Mouse (Mus musculus): ENCODE data around the gene Dbp. TPM values are rescaled to one million over a fixed set of nuclear protein-coding genes. Genes with fewer than 3 reads are reported as not detected.

Gene Dbp
- polyA plus RNA-seq, 1 experiment = 8.4 TPM

DNA sequence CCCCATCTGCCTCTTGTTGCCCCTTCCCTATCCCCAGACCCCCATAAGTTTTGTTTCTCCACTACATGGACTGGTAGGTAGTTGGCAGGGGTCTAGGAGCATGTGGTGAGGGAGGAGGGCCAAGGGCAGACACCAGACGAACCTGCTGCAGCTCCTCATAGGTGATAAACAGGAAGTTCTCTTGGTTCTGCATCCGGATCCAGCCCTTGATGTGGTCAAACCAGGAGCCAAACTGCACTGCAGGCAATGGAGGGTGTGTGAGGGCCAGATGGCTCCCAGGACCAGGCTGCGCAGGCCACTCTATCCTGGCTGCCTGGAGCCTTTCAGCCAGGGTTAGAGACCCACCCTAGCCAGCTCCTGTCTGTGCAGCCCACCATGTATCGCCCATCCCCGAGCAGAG is 28.6 kb downstream of the Dbp start:
- TF ChIP-seq POLR2A (IDR thresholded peaks at IDR 0.05; ENCODE audit: borderline replicate concordance, extremely low read depth, insufficient read depth, insufficient read length, poor library complexity, severe bottlenecking) = no peak
- no peak for TF ChIP-seq CTCF (IDR thresholded peaks at IDR 0.05; ENCODE audit: borderline replicate concordance, extremely low read depth, insufficient read depth, insufficient read length)
- no peak for DNase-seq (ENCODE audit: low read depth)

DNA sequence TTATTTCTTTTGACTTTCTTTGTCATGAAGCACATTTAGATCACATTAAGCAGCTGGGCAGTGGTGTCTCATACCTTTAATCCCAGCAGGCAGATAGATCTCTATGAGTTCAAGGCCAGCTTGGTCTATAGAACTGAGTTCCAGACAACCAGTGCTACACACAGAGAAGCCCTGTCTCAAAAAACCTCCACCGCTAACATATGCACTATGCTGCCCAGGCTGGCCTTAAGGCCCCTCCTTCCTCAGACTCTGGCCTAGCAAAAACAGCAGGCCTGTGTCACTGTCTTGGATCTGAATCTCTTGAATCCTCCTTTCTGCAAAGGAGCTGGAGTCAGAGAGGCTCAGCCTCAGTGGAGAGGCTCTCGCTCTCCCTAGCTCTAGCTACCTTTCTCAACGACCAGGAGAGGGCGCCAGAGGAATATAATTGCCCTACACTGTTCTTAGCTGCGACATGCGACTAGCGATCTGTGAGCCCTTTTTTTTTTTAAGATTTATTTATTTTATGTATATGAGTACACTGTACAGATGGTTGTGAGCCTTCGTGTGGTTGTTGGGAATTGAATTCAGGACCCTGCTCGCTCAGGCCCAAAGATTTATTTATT is 34.4 kb downstream of the Dbp start:
- peak; percentile 93 for DNase-seq (ENCODE audit: low read depth)
- TF ChIP-seq CTCF (IDR thresholded peaks at IDR 0.05; ENCODE audit: borderline replicate concordance, extremely low read depth, insufficient read depth, insufficient read length) (peak; percentile 84), POLR2A (IDR thresholded peaks at IDR 0.05; ENCODE audit: borderline replicate concordance, extremely low read depth, insufficient read depth, insufficient read length, poor library complexity, severe bottlenecking) (no peak)

DNA sequence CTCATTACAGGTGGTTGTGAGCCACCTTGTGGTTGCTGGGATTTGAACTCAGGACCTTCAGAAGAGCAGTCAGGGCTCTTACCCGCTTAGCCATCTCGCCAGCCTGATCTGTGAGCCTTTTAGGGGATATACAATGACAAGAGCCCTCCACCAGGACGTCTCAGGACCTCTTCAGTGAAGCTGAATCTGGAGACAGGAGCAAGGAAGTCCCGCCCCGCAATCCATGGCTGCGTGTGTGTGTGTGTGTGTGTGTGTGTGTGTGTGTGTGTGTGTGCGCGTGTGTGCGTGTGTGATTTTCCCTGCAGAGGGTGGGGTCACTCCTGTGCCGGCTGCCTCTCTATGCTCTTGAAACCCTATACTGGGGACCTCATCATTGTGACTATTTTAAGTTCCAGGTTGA is 34.9 kb downstream of the Dbp start:
- no peak for DNase-seq (ENCODE audit: low read depth)
- TF ChIP-seq POLR2A (IDR thresholded peaks at IDR 0.05; ENCODE audit: borderline replicate concordance, extremely low read depth, insufficient read depth, insufficient read length, poor library complexity, severe bottlenecking) (no peak), CTCF (IDR thresholded peaks at IDR 0.05; ENCODE audit: borderline replicate concordance, extremely low read depth, insufficient read depth, insufficient read length) (no peak)

DNA sequence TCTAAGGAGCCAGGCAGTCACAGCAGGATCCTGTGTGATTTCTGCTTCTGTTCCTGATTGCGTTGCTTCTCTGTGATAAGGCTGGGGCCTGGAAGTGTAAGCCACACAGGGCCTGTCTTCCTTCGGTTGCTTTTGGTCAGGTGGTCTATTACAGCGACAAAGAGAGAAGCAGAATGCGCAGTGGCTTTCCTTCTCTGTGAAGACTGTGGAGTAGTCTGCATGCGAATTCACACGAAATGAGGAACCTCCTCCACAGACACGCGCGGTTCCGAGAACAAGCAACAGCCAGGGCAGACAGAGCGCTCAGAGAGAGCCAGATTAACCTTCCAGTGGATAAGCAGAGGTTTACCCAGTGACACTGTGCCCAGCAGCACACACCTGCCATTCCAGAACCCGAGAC is 36.4 kb downstream of the Dbp start:
- no peak for DNase-seq (ENCODE audit: low read depth)

DNA sequence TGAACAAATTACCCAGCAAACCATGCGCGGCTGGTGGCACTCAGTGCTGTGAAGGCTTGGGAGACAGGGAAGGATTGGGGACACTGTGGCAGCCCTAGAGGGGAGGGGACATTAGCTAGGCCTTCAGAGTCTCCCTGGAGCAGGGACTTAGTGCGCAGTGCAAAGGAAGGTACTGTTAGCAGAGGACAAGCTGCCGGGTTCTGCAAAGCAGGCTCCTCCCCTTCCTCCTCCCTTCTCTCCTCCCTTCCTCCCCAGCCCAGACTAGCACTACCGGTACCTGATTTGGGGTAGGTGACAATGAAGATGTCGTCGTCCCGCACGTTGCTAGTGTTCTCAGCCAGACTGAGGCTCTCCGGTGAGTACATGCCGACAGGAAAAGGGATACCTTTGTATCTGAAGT is 36.9 kb downstream of the Dbp start:
- TF ChIP-seq CTCF (IDR thresholded peaks at IDR 0.05; ENCODE audit: borderline replicate concordance, extremely low read depth, insufficient read depth, insufficient read length) (no peak), POLR2A (IDR thresholded peaks at IDR 0.05; ENCODE audit: borderline replicate concordance, extremely low read depth, insufficient read depth, insufficient read length, poor library complexity, severe bottlenecking) (no peak)
- DNase-seq (ENCODE audit: low read depth) = no peak

More for the DNA sequence above, 36.4 kb downstream of the Dbp start:
- TF ChIP-seq CTCF (IDR thresholded peaks at IDR 0.05; ENCODE audit: borderline replicate concordance, extremely low read depth, insufficient read depth, insufficient read length) (no peak), POLR2A (IDR thresholded peaks at IDR 0.05; ENCODE audit: borderline replicate concordance, extremely low read depth, insufficient read depth, insufficient read length, poor library complexity, severe bottlenecking) (no peak)

GRCm38 (mm10) chr7:45742338-45742737 is 37.5 kb downstream of the Dbp start:
- peak; percentile 14 for DNase-seq (ENCODE audit: low read depth)
- TF ChIP-seq POLR2A (IDR thresholded peaks at IDR 0.05; ENCODE audit: borderline replicate concordance, extremely low read depth, insufficient read depth, insufficient read length, poor library complexity, severe bottlenecking) (no peak), CTCF (IDR thresholded peaks at IDR 0.05; ENCODE audit: borderline replicate concordance, extremely low read depth, insufficient read depth, insufficient read length) (no peak; the same call in 1 of the 2 replicates)

DNA sequence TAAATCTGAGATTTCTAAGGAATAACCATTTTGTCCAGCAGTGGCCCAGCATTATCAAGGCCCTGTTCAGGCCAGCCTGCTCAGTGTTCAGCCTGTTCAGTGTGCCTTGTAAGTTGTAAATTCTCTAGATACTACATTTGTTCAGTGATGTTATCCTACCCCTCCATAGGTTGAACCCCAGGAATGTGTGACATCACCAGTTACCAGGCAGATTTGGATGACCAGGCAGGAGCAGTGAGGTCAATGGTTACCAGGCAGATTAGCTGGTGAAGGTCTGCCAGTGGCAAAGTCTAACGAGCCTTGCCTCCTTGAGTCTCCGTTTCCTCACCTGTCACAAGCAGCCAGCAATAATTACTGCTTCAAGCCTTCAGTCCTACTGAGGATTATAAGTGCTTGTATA is 39.5 kb downstream of the Dbp start:
- TF ChIP-seq CTCF (IDR thresholded peaks at IDR 0.05; ENCODE audit: borderline replicate concordance, extremely low read depth, insufficient read depth, insufficient read length) (no peak), POLR2A (IDR thresholded peaks at IDR 0.05; ENCODE audit: borderline replicate concordance, extremely low read depth, insufficient read depth, insufficient read length, poor library complexity, severe bottlenecking) (no peak)
- peak; percentile 25 for DNase-seq (ENCODE audit: low read depth)

GRCm38 (mm10) chr7:45746518-45746917 is 41.6 kb downstream of the Dbp start:
- no peak for TF ChIP-seq POLR2A (IDR thresholded peaks at IDR 0.05; ENCODE audit: borderline replicate concordance, extremely low read depth, insufficient read depth, insufficient read length, poor library complexity, severe bottlenecking)
- peak; percentile 54; the same call in 1 of the 2 replicates for TF ChIP-seq CTCF (IDR thresholded peaks at IDR 0.05; ENCODE audit: borderline replicate concordance, extremely low read depth, insufficient read depth, insufficient read length)
- no peak for DNase-seq (ENCODE audit: low read depth)

DNA sequence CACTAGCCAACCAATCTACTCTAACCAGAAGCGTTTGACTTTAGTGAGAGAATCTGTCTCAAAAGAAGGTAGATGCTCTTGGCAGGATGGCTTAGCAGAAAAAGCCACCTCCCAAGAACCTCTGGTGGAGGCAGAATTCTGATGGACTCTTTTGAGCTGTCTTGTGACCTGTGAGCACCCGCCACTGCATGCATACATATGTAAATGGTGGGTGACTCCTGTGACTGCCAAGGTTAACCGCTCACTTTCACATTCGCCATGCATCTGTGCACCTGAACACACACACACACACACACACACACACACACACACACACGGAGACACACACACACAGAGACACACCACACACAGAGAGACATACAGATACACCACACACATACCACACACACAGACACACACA is 42.6 kb downstream of the Dbp start:
- TF ChIP-seq POLR2A (IDR thresholded peaks at IDR 0.05; ENCODE audit: borderline replicate concordance, extremely low read depth, insufficient read depth, insufficient read length, poor library complexity, severe bottlenecking) (no peak), CTCF (IDR thresholded peaks at IDR 0.05; ENCODE audit: borderline replicate concordance, extremely low read depth, insufficient read depth, insufficient read length) (no peak)
- no peak for DNase-seq (ENCODE audit: low read depth)

- TF ChIP-seq CTCF (IDR thresholded peaks at IDR 0.05; ENCODE audit: borderline replicate concordance, extremely low read depth, insufficient read depth, insufficient read length) (no peak), POLR2A (IDR thresholded peaks at IDR 0.05; ENCODE audit: borderline replicate concordance, extremely low read depth, insufficient read depth, insufficient read length, poor library complexity, severe bottlenecking) (no peak)
- DNase-seq (ENCODE audit: low read depth) = no peak
Measured at GRCm38 (mm10) chr7:45748110-45748509, 43.2 kb downstream of the Dbp start.

DNA sequence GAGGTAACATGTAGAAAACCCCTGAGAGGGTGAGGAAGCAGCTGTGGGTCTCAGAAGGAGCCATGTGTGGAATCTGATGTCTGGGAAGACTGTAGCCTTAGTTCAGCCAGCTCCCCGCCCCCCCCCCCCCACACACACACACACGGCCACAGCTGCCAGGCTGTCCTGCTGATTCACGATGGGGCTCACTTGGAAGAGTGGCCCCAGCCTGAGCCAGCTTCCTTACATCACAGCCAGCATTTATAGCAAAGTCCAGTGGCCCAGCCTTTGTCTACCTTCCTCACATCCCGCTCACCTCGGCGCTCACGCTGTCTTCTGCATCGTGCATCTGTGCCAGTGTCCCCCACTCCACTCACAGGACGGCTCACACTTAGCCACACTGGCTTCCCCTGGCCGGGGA is 44.5 kb downstream of the Dbp start:
- DNase-seq (ENCODE audit: low read depth) = peak; percentile 16
- TF ChIP-seq CTCF (IDR thresholded peaks at IDR 0.05; ENCODE audit: borderline replicate concordance, extremely low read depth, insufficient read depth, insufficient read length) (no peak), POLR2A (IDR thresholded peaks at IDR 0.05; ENCODE audit: borderline replicate concordance, extremely low read depth, insufficient read depth, insufficient read length, poor library complexity, severe bottlenecking) (no peak)

GRCm38 (mm10) chr7:45750162-45750561 is 45.3 kb downstream of the Dbp start:
- TF ChIP-seq POLR2A (IDR thresholded peaks at IDR 0.05; ENCODE audit: borderline replicate concordance, extremely low read depth, insufficient read depth, insufficient read length, poor library complexity, severe bottlenecking) (no peak), CTCF (IDR thresholded peaks at IDR 0.05; ENCODE audit: borderline replicate concordance, extremely low read depth, insufficient read depth, insufficient read length) (no peak)
- DNase-seq (ENCODE audit: low read depth) = no peak

All from brain, embryonic 14.5 days (tissue).